Mouse (Mus musculus): ENCODE measurements around the gene Scaf8.
"Not testable (repeated sequence)": the region's sequence is repeated elsewhere in the genome, so short reads cannot be mapped to it uniquely, and the experiment has no call there.

Gene Scaf8

GRCm38 (mm10) chr17:3115380-3115974 is 705 bp downstream of the Scaf8 start:
- DNase-seq (ENCODE audit: low spot score), result peak; percentile 69

GRCm38 (mm10) chr17:3120949-3121348 is 6.2 kb downstream of the Scaf8 start:
- not testable (repeated sequence) for DNase-seq (ENCODE audit: low spot score)

- not testable (repeated sequence) for DNase-seq (ENCODE audit: low spot score)
These were observed 8.8 kb downstream of the Scaf8 start for GRCm38 (mm10) chr17:3123581-3123980.

GRCm38 (mm10) chr17:3128716-3129115 is 13.9 kb downstream of the Scaf8 start:
- no peak for DNase-seq (ENCODE audit: low spot score)

- DNase-seq (ENCODE audit: low spot score), result no peak
These were observed 15.0 kb downstream of the Scaf8 start for GRCm38 (mm10) chr17:3129791-3130190.

GRCm38 (mm10) chr17:3135346-3135745 is 20.6 kb downstream of the Scaf8 start:
- DNase-seq (ENCODE audit: low spot score), result peak; percentile 60

GRCm38 (mm10) chr17:3136127-3136526 is 21.4 kb downstream of the Scaf8 start:
- DNase-seq (ENCODE audit: low spot score), result no peak

- DNase-seq (ENCODE audit: low spot score), result no peak
These were observed 23.6 kb downstream of the Scaf8 start for GRCm38 (mm10) chr17:3138387-3138786.

GRCm38 (mm10) chr17:3140100-3140499 is 25.3 kb downstream of the Scaf8 start:
- no peak for DNase-seq (ENCODE audit: low spot score)

GRCm38 (mm10) chr17:3148853-3149252 is 34.1 kb downstream of the Scaf8 start:
- no peak for DNase-seq (ENCODE audit: low spot score)

- no peak for DNase-seq (ENCODE audit: low spot score)
These were observed 34.8 kb downstream of the Scaf8 start for GRCm38 (mm10) chr17:3149541-3149940.

- not testable (repeated sequence) for DNase-seq (ENCODE audit: low spot score)
These were observed 35.9 kb downstream of the Scaf8 start for GRCm38 (mm10) chr17:3150701-3151100.

GRCm38 (mm10) chr17:3151181-3151580 is 36.4 kb downstream of the Scaf8 start:
- no peak for DNase-seq (ENCODE audit: low spot score)

GRCm38 (mm10) chr17:3156176-3156575 is 41.4 kb downstream of the Scaf8 start:
- DNase-seq (ENCODE audit: low spot score), result not testable (repeated sequence)

- DNase-seq (ENCODE audit: low spot score), result no peak
These were observed 42.2 kb downstream of the Scaf8 start for GRCm38 (mm10) chr17:3157016-3157415.

GRCm38 (mm10) chr17:3162905-3163304 is 48.1 kb downstream of the Scaf8 start:
- peak; percentile 9 for DNase-seq (ENCODE audit: low spot score)

- peak; percentile 57 for DNase-seq (ENCODE audit: low spot score)
These were observed 65.7 kb downstream of the Scaf8 start for GRCm38 (mm10) chr17:3180425-3180945.

- not testable (repeated sequence) for DNase-seq (ENCODE audit: low spot score)
These were observed 80.7 kb downstream of the Scaf8 start for GRCm38 (mm10) chr17:3195483-3195882.

- DNase-seq (ENCODE audit: low spot score), result peak; percentile 83
These were observed 85.6 kb downstream of the Scaf8 start for GRCm38 (mm10) chr17:3200328-3200727.

- no peak for DNase-seq (ENCODE audit: low spot score)
These were observed 89.1 kb downstream of the Scaf8 start for GRCm38 (mm10) chr17:3203916-3204315.

- no peak for DNase-seq (ENCODE audit: low spot score)
These were observed 90.1 kb downstream of the Scaf8 start for GRCm38 (mm10) chr17:3204826-3205405.

- no peak for DNase-seq (ENCODE audit: low spot score)
These were observed 92.0 kb downstream of the Scaf8 start for GRCm38 (mm10) chr17:3206527-3207398.
